Mouse (Mus musculus): ENCODE results near the gene Methig1. TPM values are rescaled to one million over a fixed set of nuclear protein-coding genes. Genes with fewer than 3 reads are reported as not detected.
"Not testable (repeated sequence)": the region's sequence is repeated elsewhere in the genome, so short reads cannot be mapped to it uniquely, and the experiment has no call there.

The Methig1 gene
- polyA plus RNA-seq, 1 experiment from 2014 or later: not detected

GRCm38 (mm10) chr15:100346761-100347160 is 6.2 kb upstream of the Methig1 start:
- Histone ChIP-seq H3K9ac (no peak overlapping the region), H3K4me2 (no peak overlapping the region), H3K27me3 (no peaks in the 10 kb centered on the region), H3K4me1 (no peaks in the 10 kb centered on the region), H3K4me3 (no peak overlapping the region), H3K9me3 (replicated peaks) (no peaks in the 10 kb centered on the region), H3K27ac (no peak overlapping the region), H3K36me3 (ENCODE audit: poor library complexity, severe bottlenecking) (no peaks in the 10 kb centered on the region)
- WGBS: 58% methylated on average over 14 of the region's 14 CpGs
- ATAC-seq: no peak

- H3K4me3 ChIP-seq: no peak overlapping the region
- 50% methylated on average over 2 of the region's 2 CpGs for WGBS
- no peak overlapping the region for H3K27ac ChIP-seq
- H3K27me3 ChIP-seq: no peaks in the 10 kb centered on the region
- H3K4me2 ChIP-seq: no peak overlapping the region
- no peaks in the 10 kb centered on the region for H3K36me3 ChIP-seq (ENCODE audit: poor library complexity, severe bottlenecking)
- no peaks in the 10 kb centered on the region for H3K9me3 ChIP-seq (replicated peaks)
- H3K4me1 ChIP-seq: no peaks in the 10 kb centered on the region
- H3K9ac ChIP-seq: no peak overlapping the region
- no peak for ATAC-seq
Measured at GRCm38 (mm10) chr15:100349496-100349895, 3.5 kb upstream of the Methig1 start.

DNA sequence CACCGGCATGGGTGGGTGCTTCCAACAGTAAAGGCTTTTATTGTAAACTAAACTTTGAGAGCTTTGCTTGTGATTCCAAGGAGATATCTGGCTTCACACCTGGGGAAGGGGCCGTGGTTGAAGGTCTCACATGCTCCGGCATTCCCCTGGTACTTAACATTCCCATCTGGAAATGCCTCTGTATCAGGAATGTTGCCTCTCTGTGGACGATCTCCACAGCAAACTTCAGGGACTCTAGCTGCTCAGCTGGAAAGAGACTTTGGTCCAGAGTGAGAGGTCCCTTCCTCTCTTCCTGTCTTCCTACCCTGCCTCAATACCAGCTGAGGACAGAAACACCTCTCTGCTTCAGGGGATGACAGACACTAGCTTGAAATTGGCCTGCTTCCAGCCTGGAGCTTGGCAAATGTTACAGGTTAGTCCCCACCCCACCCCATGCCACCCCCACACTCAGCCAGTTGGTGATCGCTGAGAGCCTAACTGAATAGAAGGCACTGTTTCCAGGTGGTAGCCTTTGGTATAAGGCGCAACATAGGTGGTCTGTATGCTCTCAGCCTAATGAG is 1.4 kb upstream of the Methig1 start:
- 83% methylated on average over 6 of the region's 6 CpGs for WGBS
- no peaks in the 10 kb centered on the region for H3K4me1 ChIP-seq

GRCm38 (mm10) chr15:100353399-100353798 is 450 bp downstream of the Methig1 start:
- H3K9ac ChIP-seq; H3K9me3 ChIP-seq (replicated peaks); H3K4me1 ChIP-seq; H3K27ac ChIP-seq; H3K4me2 ChIP-seq; H3K4me3 ChIP-seq; ATAC-seq; H3K27me3 ChIP-seq; H3K36me3 ChIP-seq (ENCODE audit: poor library complexity, severe bottlenecking): not testable (repeated sequence)
- WGBS: 93% methylated on average over 13 of the region's 22 CpGs

More for the DNA sequence above, 1.4 kb upstream of the Methig1 start:
- Histone ChIP-seq H3K27me3 (no peaks in the 10 kb centered on the region), H3K4me2 (no peak overlapping the region), H3K36me3 (ENCODE audit: poor library complexity, severe bottlenecking) (no peaks in the 10 kb centered on the region), H3K9ac (no peak overlapping the region), H3K4me3 (no peak overlapping the region), H3K9me3 (replicated peaks) (no peaks in the 10 kb centered on the region), H3K27ac (no peak overlapping the region)
- ATAC-seq: no peak

DNA sequence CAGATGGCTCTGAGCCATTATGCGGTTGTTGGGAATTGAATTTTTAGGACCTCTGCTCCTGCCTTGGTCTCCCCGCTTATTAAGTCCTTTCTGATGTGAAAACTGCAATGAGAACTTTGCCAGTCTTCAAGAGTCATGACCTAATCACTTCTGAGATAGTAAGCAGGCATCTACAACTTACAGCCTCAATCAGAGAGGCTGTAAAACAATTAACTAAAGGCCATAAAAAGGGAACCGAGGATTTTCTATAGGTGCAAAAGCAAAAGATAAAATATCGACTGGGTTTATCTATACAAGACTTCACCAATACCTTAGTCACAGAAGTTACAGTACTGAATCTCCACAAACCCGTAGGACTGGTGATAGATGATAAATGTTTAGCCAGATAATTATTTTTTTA is 2.9 kb downstream of the Methig1 start:
- no peaks in the 10 kb centered on the region for H3K9me3 ChIP-seq (replicated peaks)
- WGBS: 90% methylated on average over 5 of the region's 5 CpGs

GRCm38 (mm10) chr15:100364242-100364641 is 11.3 kb downstream of the Methig1 start, which contains the start of gene Higd1c:
Gene Higd1c (plus strand): TSS chr15:100364542.
- H3K27me3 ChIP-seq: no peaks in the 10 kb centered on the region

More for the DNA sequence above, 2.9 kb downstream of the Methig1 start:
- Histone ChIP-seq H3K27me3 (no peaks in the 10 kb centered on the region), H3K27ac (no peak overlapping the region), H3K4me2 (no peak overlapping the region), H3K9ac (no peak overlapping the region), H3K4me3 (no peak overlapping the region), H3K4me1 (no peaks in the 10 kb centered on the region), H3K36me3 (ENCODE audit: poor library complexity, severe bottlenecking) (no peaks in the 10 kb centered on the region)
- no peak for ATAC-seq

GRCm38 (mm10) chr15:100365967-100366366 is 13.0 kb downstream of the Methig1 start:
- not testable (repeated sequence) for H3K27me3 ChIP-seq; H3K36me3 ChIP-seq (ENCODE audit: poor library complexity, severe bottlenecking); H3K4me2 ChIP-seq; ATAC-seq; H3K4me3 ChIP-seq; H3K4me1 ChIP-seq; H3K9ac ChIP-seq; H3K27ac ChIP-seq; H3K9me3 ChIP-seq (replicated peaks)
- WGBS: 70% methylated on average over 9 of the region's 9 CpGs

More at GRCm38 (mm10) chr15:100364242-100364641, 11.3 kb downstream of the Methig1 start, which contains the start of gene Higd1c:
- no peak within 1 kb of the TSS for H3K4me3 ChIP-seq
- 83% methylated on average over 7 of the region's 7 CpGs for WGBS
- no peaks in the 10 kb centered on the region for H3K36me3 ChIP-seq (ENCODE audit: poor library complexity, severe bottlenecking)
- H3K4me1 ChIP-seq: no peaks in the 10 kb centered on the region
- H3K27ac ChIP-seq: no peak within 1 kb of the TSS
- no peak for ATAC-seq
- H3K4me2 ChIP-seq: no peak within 1 kb of the TSS
- H3K9me3 ChIP-seq (replicated peaks): no peaks in the 10 kb centered on the region
- H3K9ac ChIP-seq: no peak within 1 kb of the TSS

GRCm38 (mm10) chr15:100367119-100367518 is 14.2 kb downstream of the Methig1 start:
- Histone ChIP-seq H3K9ac (no peak overlapping the region), H3K27ac (no peak overlapping the region), H3K4me1 (no peaks in the 10 kb centered on the region), H3K36me3 (ENCODE audit: poor library complexity, severe bottlenecking) (no peaks in the 10 kb centered on the region), H3K4me3 (no peak overlapping the region), H3K27me3 (no peaks in the 10 kb centered on the region), H3K9me3 (replicated peaks) (no peaks in the 10 kb centered on the region), H3K4me2 (no peak overlapping the region)
- WGBS: 84% methylated on average over 7 of the region's 7 CpGs
- ATAC-seq: no peak

DNA sequence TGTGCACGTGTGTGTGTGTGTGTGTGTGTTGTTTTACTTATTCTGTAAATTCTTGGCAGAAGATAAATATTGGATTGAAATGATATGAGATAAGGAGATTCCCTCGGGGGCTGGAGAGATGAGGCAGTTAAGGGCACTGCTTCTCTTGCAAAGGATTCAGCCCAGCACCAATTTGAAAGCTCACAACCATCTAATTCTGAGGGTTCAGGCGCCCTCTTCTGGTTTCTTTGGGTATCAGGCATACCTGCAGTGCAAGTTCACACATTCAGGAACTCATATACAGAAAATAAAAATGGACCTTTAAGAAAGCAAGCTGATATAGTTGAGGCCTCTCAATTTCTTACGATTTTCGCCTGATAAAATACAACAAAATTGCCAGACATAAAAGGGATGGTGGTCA is 22.1 kb downstream of the Methig1 start:
- 39% methylated on average over 5 of the region's 5 CpGs for WGBS
- ATAC-seq: no peak

GRCm38 (mm10) chr15:100377847-100378505 is 25.0 kb downstream of the Methig1 start:
- not testable (repeated sequence) for H3K27me3 ChIP-seq; H3K27ac ChIP-seq; H3K4me2 ChIP-seq; H3K4me1 ChIP-seq; H3K9ac ChIP-seq; H3K4me3 ChIP-seq; H3K9me3 ChIP-seq (replicated peaks); H3K36me3 ChIP-seq (ENCODE audit: poor library complexity, severe bottlenecking)
- WGBS: 45% methylated on average over 4 of the region's 9 CpGs
- ATAC-seq: peak; percentile 36; the same call in 1 of the 2 replicates

More for the DNA sequence above, 22.1 kb downstream of the Methig1 start:
- H3K9ac ChIP-seq: no peak overlapping the region
- H3K36me3 ChIP-seq (ENCODE audit: poor library complexity, severe bottlenecking): no peaks in the 10 kb centered on the region
- no peaks in the 10 kb centered on the region for H3K9me3 ChIP-seq (replicated peaks)
- no peak overlapping the region for H3K4me3 ChIP-seq
- no peak overlapping the region for H3K27ac ChIP-seq
- no peaks in the 10 kb centered on the region for H3K27me3 ChIP-seq
- H3K4me2 ChIP-seq: no peak overlapping the region
- H3K4me1 ChIP-seq: no peaks in the 10 kb centered on the region

DNA sequence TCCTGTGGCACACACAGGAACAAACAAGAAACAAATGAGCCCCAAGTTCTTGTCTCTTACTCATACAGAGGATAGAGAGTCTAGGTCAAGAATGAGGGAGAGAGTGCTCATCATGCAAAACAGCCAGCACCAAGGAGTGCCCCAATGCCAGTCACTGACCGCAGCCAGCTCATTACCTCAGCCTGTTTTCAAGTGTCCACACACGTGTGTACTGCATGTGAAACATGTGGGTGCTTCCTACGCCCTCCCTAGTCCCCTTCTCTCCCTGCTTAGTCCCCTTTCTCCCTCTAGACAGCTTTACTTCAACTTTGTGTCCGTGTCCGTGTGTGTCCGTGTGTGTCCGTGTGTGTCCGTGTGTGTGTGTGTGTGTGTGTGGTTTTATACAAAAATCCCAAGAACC is 26.7 kb downstream of the Methig1 start:
- ATAC-seq: no peak
- Histone ChIP-seq H3K9me3 (replicated peaks) (no peaks in the 10 kb centered on the region), H3K4me2 (no peak overlapping the region), H3K4me3 (no peak overlapping the region), H3K27ac (no peak overlapping the region), H3K36me3 (ENCODE audit: poor library complexity, severe bottlenecking) (no peaks in the 10 kb centered on the region), H3K4me1 (no peaks in the 10 kb centered on the region), H3K9ac (no peak overlapping the region), H3K27me3 (no peaks in the 10 kb centered on the region)
- 85% methylated on average over 8 of the region's 8 CpGs for WGBS

DNA sequence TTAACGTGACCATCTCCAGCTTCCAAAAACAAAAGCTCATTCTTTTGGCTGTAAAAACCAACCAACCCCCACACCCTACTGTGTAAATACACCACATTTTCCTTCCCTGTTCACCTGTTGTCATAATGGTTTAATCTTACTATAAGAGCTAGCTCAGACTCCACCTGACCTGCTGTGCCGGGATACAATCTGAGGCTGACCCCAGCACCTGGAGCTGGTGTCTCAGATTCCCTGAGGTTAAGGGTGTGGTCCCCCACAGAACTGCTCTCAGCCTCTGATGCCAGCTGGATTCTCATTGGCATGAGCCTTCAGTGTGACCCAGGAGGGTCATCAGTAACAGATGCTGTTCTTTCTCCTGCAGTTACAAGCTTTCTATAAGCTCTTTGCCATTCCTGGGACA is 27.2 kb downstream of the Methig1 start:
- Histone ChIP-seq H3K9ac (no peak overlapping the region), H3K4me2 (no peak overlapping the region), H3K27ac (no peak overlapping the region), H3K36me3 (ENCODE audit: poor library complexity, severe bottlenecking) (no peaks in the 10 kb centered on the region), H3K27me3 (no peaks in the 10 kb centered on the region), H3K4me3 (no peak overlapping the region), H3K4me1 (no peaks in the 10 kb centered on the region), H3K9me3 (replicated peaks) (no peaks in the 10 kb centered on the region)
- 80% methylated on average over 2 of the region's 2 CpGs for WGBS
- no peak for ATAC-seq

DNA sequence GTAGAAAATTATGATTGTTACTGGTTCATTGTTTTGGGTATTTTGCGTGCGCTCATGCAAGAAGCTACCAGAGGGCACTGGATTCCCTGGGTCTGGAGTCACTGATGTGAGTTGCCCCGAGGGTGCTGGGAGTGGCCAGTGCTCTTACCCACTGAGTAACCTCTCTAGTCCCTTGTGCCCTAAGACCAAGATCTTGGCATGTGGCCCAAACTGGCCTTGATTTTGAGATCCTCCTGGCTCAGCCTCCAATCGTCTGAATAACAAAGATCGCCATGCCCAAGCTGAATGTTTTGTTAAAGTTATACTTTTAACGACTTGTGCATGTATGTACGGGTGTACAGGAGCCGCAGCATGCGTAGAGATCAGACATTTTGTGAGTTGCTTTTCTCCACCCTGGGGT is 32.8 kb downstream of the Methig1 start:
- Histone ChIP-seq H3K27me3 (no peaks in the 10 kb centered on the region), H3K36me3 (ENCODE audit: poor library complexity, severe bottlenecking) (no peaks in the 10 kb centered on the region), H3K27ac (no peak overlapping the region), H3K4me1 (no peaks in the 10 kb centered on the region), H3K4me3 (no peak overlapping the region), H3K9me3 (replicated peaks) (no peaks in the 10 kb centered on the region), H3K9ac (no peak overlapping the region), H3K4me2 (no peak overlapping the region)
- no peak for ATAC-seq
- WGBS: 92% methylated on average over 9 of the region's 9 CpGs
